Mouse (Mus musculus) midbrain, embryonic 10.5 days (tissue): ENCODE data around the gene Vgll4. TPM values are rescaled to one million over a fixed set of nuclear protein-coding genes. Genes with fewer than 3 reads are reported as not detected.

Experiments
- DNase-seq: peaks from one replicate; pipeline ENCODE4 v3.0.0-alpha.2; 2017; ENCODE audit warnings: low spot score
- H3K27ac ChIP-seq: fragments of 300-500 bp; sonication (generic); replicated peaks from 2 replicates; pipeline ENCODE4 v1.5.1; 2016; ENCODE audit warnings: mild to moderate bottlenecking
- H3K27me3 ChIP-seq: fragments of 300-500 bp; sonication (generic); 2 replicates; pipeline ENCODE4 v1.6.1; 2016; ENCODE audit warnings: low read depth, mild to moderate bottlenecking; ENCODE audit not compliant: poor library complexity, severe bottlenecking
- H3K36me3 ChIP-seq: fragments of 300-500 bp; sonication (generic); 2 replicates; pipeline ENCODE4 v1.6.1; 2016; ENCODE audit warnings: mild to moderate bottlenecking, moderate library complexity
- H3K4me1 ChIP-seq: fragments of 300-500 bp; sonication (generic); 2 replicates; pipeline ENCODE4 v1.6.1; 2016
- H3K4me3 ChIP-seq: fragments of 300-500 bp; sonication (generic); 2 replicates; pipeline ENCODE4 v1.5.1; 2016; ENCODE audit warnings: mild to moderate bottlenecking, moderate library complexity
- H3K9me3 ChIP-seq: fragments of 300-500 bp; sonication (generic); replicated peaks from 2 replicates; pipeline ENCODE4 v1.6.1; 2016; ENCODE audit warnings: mild to moderate bottlenecking
- WGBS: fragments of 180-500 bp; shearing (Covaris S2); methylation state at CpG from one replicate; pipeline ENCODE4 v1.1.7; 2016; 5-methylcytosine and 5-hydroxymethylcytosine counted together
- polyA plus RNA-seq: library from polyadenylated mRNA; unstranded; fragments of >200 nt; fragmentation: Nextera tagmentation; extraction: Ambion mirVana; gene quantifications from 2 replicates; pipeline ENCODE4 v1.2.1, GENCODE M21; 2016

Gene Vgll4
- polyA plus RNA-seq, 1 experiment from 2014 or later, result 70.9 TPM

GRCm38 (mm10) chr6:114968361-114969212, 1.2 kb downstream of the Vgll4 start:
- peak overlapping the region; percentile 75 for H3K27ac ChIP-seq
- H3K36me3 ChIP-seq, result no peaks in the 10 kb centered on the region
- under 1% methylated on average over 80 of the region's 82 CpGs for WGBS
- H3K27me3 ChIP-seq, result peaks cover 85% of the 10 kb centered on the region
- H3K4me1 ChIP-seq, result peaks cover 21% of the 10 kb centered on the region
- H3K4me3 ChIP-seq, result peak overlapping the region; percentile 80
- DNase-seq, result peak; percentile 74
- no peaks in the 10 kb centered on the region for H3K9me3 ChIP-seq

GRCm38 (mm10) chr6:114967623-114968022, 2.2 kb downstream of the Vgll4 start:
- H3K9me3 ChIP-seq, result no peaks in the 10 kb centered on the region
- peaks cover 21% of the 10 kb centered on the region for H3K4me1 ChIP-seq
- peaks cover 80% of the 10 kb centered on the region for H3K27me3 ChIP-seq
- DNase-seq, result no peak
- no peak overlapping the region for H3K4me3 ChIP-seq
- H3K27ac ChIP-seq, result no peak overlapping the region
- no peaks in the 10 kb centered on the region for H3K36me3 ChIP-seq
- 45% methylated on average over 12 of the region's 12 CpGs for WGBS

GRCm38 (mm10) chr6:114966396-114967154, 3.2 kb downstream of the Vgll4 start:
- H3K4me1 ChIP-seq, result peaks cover 21% of the 10 kb centered on the region
- H3K36me3 ChIP-seq, result no peaks in the 10 kb centered on the region
- no peak overlapping the region for H3K27ac ChIP-seq
- H3K27me3 ChIP-seq, result peaks cover 78% of the 10 kb centered on the region
- no peak overlapping the region for H3K4me3 ChIP-seq
- no peak for DNase-seq
- WGBS, result 41% methylated on average over 2 of the region's 2 CpGs
- no peaks in the 10 kb centered on the region for H3K9me3 ChIP-seq

- WGBS, result 86% methylated on average over 3 of the region's 3 CpGs
- no peak overlapping the region for H3K27ac ChIP-seq
- H3K4me1 ChIP-seq, result peaks cover 21% of the 10 kb centered on the region
- H3K4me3 ChIP-seq, result no peak overlapping the region
- no peaks in the 10 kb centered on the region for H3K36me3 ChIP-seq
- H3K27me3 ChIP-seq, result peaks cover 72% of the 10 kb centered on the region
- no peaks in the 10 kb centered on the region for H3K9me3 ChIP-seq
- no peak for DNase-seq
Observed at GRCm38 (mm10) chr6:114965802-114966201, 4.0 kb downstream of the Vgll4 start.

- no peaks in the 10 kb centered on the region for H3K9me3 ChIP-seq
- no peak for DNase-seq
- H3K27me3 ChIP-seq, result peaks cover 68% of the 10 kb centered on the region
- no peak overlapping the region for H3K27ac ChIP-seq
- H3K4me1 ChIP-seq, result peaks cover 21% of the 10 kb centered on the region
- no peak overlapping the region for H3K4me3 ChIP-seq
- H3K36me3 ChIP-seq, result no peaks in the 10 kb centered on the region
- 83% methylated on average over 8 of the region's 8 CpGs for WGBS
Observed at GRCm38 (mm10) chr6:114965396-114965795, 4.4 kb downstream of the Vgll4 start.

GRCm38 (mm10) chr6:114964235-114964634, 5.6 kb downstream of the Vgll4 start:
- H3K27ac ChIP-seq, result no peak overlapping the region
- no peaks in the 10 kb centered on the region for H3K36me3 ChIP-seq
- no peak overlapping the region for H3K4me3 ChIP-seq
- no peaks in the 10 kb centered on the region for H3K9me3 ChIP-seq
- peaks cover 9% of the 10 kb centered on the region for H3K4me1 ChIP-seq
- peaks cover 56% of the 10 kb centered on the region for H3K27me3 ChIP-seq
- 85% methylated on average over 2 of the region's 2 CpGs for WGBS
- DNase-seq, result no peak

GRCm38 (mm10) chr6:114963636-114964035, 6.2 kb downstream of the Vgll4 start:
- H3K9me3 ChIP-seq, result no peaks in the 10 kb centered on the region
- H3K4me3 ChIP-seq, result no peak overlapping the region
- H3K27ac ChIP-seq, result no peak overlapping the region
- no peaks in the 10 kb centered on the region for H3K36me3 ChIP-seq
- peaks cover 50% of the 10 kb centered on the region for H3K27me3 ChIP-seq
- H3K4me1 ChIP-seq, result peaks cover 3% of the 10 kb centered on the region
- 80% methylated on average over 5 of the region's 5 CpGs for WGBS
- DNase-seq, result no peak

GRCm38 (mm10) chr6:114961276-114962068, 8.3 kb downstream of the Vgll4 start:
- Histone ChIP-seq H3K27ac (no peak overlapping the region), H3K4me3 (no peak overlapping the region), H3K36me3 (no peaks in the 10 kb centered on the region), H3K4me1 (no peaks in the 10 kb centered on the region), H3K27me3 (peaks cover 28% of the 10 kb centered on the region), H3K9me3 (no peaks in the 10 kb centered on the region)
- 83% methylated on average over 10 of the region's 10 CpGs for WGBS
- no peak for DNase-seq

GRCm38 (mm10) chr6:114959012-114959398, 10.8 kb downstream of the Vgll4 start:
- no peaks in the 10 kb centered on the region for H3K36me3 ChIP-seq
- no peaks in the 10 kb centered on the region for H3K4me1 ChIP-seq
- DNase-seq, result no peak
- 88% methylated on average over 6 of the region's 6 CpGs for WGBS
- no peak overlapping the region for H3K27ac ChIP-seq
- H3K27me3 ChIP-seq, result peaks cover 4% of the 10 kb centered on the region; the same call in 1 of the 2 replicates
- no peaks in the 10 kb centered on the region for H3K9me3 ChIP-seq
- no peak overlapping the region for H3K4me3 ChIP-seq

GRCm38 (mm10) chr6:114958249-114959011, 11.4 kb downstream of the Vgll4 start:
- no peaks in the 10 kb centered on the region for H3K4me1 ChIP-seq
- H3K27ac ChIP-seq, result no peak overlapping the region
- H3K27me3 ChIP-seq, result 0 out of 2 replicates have a peak, but pooled peaks cover under 1% of the 10 kb centered on the region
- DNase-seq, result no peak
- no peaks in the 10 kb centered on the region for H3K36me3 ChIP-seq
- H3K9me3 ChIP-seq, result no peaks in the 10 kb centered on the region
- H3K4me3 ChIP-seq, result no peak overlapping the region
- 89% methylated on average over 10 of the region's 10 CpGs for WGBS

GRCm38 (mm10) chr6:114957756-114958155, 12.0 kb downstream of the Vgll4 start:
- Histone ChIP-seq H3K4me3 (no peak overlapping the region), H3K27me3 (no peaks in the 10 kb centered on the region), H3K27ac (no peak overlapping the region), H3K9me3 (no peaks in the 10 kb centered on the region), H3K36me3 (no peaks in the 10 kb centered on the region), H3K4me1 (no peaks in the 10 kb centered on the region)
- 81% methylated on average over 12 of the region's 12 CpGs for WGBS
- DNase-seq, result no peak

- H3K36me3 ChIP-seq, result no peaks in the 10 kb centered on the region
- no peaks in the 10 kb centered on the region for H3K4me1 ChIP-seq
- H3K27me3 ChIP-seq, result no peaks in the 10 kb centered on the region
- no peaks in the 10 kb centered on the region for H3K9me3 ChIP-seq
- H3K27ac ChIP-seq, result no peak overlapping the region
- DNase-seq, result no peak
- no peak overlapping the region for H3K4me3 ChIP-seq
- 89% methylated on average over 5 of the region's 5 CpGs for WGBS
Observed at GRCm38 (mm10) chr6:114954496-114954895, 15.3 kb downstream of the Vgll4 start.
